Mouse (Mus musculus): ENCODE data around the gene Snx9.

- no peak for TF ChIP-seq POLR2A (IDR thresholded peaks at IDR 0.05; ENCODE audit: borderline replicate concordance, insufficient read depth, low read length)
- TF ChIP-seq CTCF (IDR thresholded peaks at IDR 0.05; ENCODE audit: borderline replicate concordance, insufficient read depth, low read depth, low read length), result no peak
Observed at GRCm38 (mm10) chr17:5795369-5795768, 45.8 kb upstream of the Snx9 start.
